Mouse (Mus musculus) CD8-positive naive resting alpha-beta T cell, adult 2 months (primary cell): Measurements from ENCODE around the gene Olfr1126.
"Not testable (repeated sequence)": the region's sequence is repeated elsewhere in the genome, so short reads cannot be mapped to it uniquely, and the experiment has no call there.

Experiments used
- DNase-seq, 2 experiments: peaks; one replicate each; pipeline ENCODE4 v3.0.0; 2022; ENCODE audit warnings: low read depth in 2 of 2, low spot score in 2 of 2

The Olfr1126 gene

GRCm38 (mm10) chr2:87453662-87454061 lies at the start of gene Olfr1126:
Gene Olfr1126 (plus strand): TSS chr2:87453962.
- no peak for DNase-seq

DNA sequence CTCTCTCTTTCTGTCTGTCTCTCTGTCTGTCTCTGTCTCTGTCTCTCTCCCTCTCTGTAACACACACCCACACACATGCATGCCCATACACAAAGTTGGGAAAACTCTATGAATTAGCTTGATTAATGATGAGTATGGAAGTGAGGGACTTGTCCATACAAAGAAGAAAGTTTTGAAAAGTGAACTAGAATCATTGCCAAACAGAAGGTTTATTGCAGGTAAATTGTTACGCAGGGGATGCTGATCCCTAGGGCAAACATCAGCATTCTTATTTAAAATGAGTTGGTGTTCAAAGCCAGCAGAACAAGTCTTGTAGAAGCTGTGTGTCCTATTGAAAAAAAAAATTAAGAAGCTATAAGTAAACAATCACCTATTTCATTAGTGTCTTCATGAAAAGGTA lies 37.4 kb upstream of the Olfr1126 start, which contains the start of gene Olfr1123:
Gene Olfr1123, plus strand, starts transcription at position 301 of the 400 bp plus-strand sequence.
- DNase-seq = no peak

DNA sequence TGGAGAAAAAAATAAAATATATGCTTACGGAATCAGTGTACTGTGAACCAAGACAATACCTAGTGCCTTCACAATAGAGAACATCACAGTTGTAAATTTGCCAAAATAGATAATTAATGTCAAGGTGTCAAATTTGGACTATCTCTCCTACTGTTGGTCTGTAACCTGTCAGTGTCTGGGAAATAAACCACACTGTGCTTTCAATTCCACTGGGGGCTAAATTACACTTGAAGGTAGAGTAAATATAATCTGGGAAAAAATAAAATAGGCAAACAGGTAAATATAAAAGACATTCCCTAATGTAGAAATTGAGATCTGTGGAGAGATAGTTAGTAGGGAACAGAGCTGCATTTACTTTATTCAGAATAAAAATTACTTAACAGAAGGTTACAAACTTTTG lies 23.8 kb upstream of the Olfr1126 start, which contains the start of gene Olfr1124:
Gene Olfr1124, plus strand, starts transcription at position 301 of the 400 bp plus-strand sequence.
- no peak for DNase-seq

DNA sequence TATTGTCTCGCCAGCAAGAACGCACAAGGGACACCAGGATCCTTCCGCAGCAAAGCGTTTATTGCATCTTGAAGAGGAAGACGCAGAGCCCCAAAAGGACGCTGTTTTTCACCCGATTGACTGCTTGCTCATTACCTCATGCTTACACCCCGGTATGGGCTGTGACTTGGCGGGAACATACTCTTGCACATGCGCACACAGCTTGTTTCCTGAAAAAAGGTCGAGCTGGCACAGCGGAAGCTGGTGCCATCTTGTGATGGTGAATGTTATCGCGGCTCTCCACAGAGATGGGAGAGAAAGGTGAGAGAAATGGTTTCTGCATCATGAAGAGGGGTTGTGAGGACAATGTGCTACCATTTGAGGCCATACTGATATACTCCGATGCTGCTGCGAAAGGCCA lies 16.0 kb upstream of the Olfr1126 start:
- DNase-seq = no peak

DNA sequence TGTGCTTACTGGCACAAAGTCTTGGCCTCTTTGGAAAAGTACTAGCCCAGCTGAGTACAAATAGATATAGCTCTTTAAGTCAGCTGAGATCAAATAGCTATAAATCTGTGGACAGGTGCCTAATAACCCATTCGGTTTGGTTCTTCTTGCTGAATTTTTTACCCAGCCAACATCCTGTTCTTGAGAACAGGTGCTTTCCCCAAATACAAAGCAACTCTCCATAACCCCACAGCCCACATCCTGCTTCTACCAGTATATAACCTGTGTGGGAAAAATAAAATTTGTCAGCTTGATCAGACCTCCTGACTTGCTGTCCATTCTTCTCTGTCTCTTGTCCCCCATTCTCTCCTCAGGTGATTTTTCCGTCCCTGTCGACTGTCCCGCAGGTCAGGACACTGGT lies 8.0 kb downstream of the Olfr1126 start:
- no peak for DNase-seq

- no peak for DNase-seq
Measured at GRCm38 (mm10) chr2:87480207-87480606, 26.4 kb downstream of the Olfr1126 start.

DNA sequence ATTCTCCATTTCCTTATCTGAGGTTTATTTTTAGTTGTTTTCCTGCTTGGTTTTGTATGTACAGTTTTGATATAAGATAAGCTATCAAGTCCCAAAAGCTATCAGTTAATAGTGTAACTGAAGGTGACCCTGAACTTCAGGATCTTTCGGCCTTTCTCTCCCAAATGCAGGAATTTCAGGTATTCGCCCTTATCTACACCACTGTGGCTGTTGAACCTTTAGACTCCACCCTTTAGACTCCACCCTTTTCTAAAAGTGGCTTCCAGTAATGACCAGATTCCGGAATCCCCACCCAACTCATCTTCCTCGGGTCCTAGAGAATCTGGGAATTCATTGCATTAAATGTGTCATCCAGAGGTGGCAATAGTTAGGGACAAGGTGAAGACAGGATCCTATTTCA lies 27.4 kb downstream of the Olfr1126 start:
- DNase-seq = no peak

DNA sequence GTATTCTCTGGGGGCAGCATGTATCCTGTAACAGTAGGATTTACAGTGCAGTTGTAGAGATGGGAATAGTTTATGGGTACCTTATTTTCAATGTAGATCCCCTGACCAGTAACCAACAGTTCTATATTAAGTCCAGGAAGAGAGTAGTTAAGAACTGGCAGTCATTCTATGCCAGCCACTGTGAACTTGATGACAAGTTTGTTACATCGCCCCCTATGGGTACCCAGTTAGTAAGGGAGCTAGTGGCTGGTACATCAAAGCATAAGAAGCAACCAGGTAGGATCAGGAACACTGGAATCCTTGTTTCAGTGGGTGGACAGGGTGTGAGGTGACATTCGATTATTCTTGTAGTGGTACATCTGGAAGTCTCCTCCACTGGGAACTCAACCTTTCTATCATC lies 28.5 kb downstream of the Olfr1126 start:
- DNase-seq = no peak

- DNase-seq = not testable (repeated sequence)
Measured at GRCm38 (mm10) chr2:87496993-87497392, 43.2 kb downstream of the Olfr1126 start, which contains the start of gene Pramel7. Gene Pramel7 (minus strand): TSS chr2:87497093.

- DNase-seq = no peak
Measured at GRCm38 (mm10) chr2:87506265-87506664, 52.5 kb downstream of the Olfr1126 start, which contains the start of gene Pramel6. Gene Pramel6 (plus strand): TSS chr2:87506565.
